Mouse (Mus musculus) stomach, adult 2 months (tissue): ENCODE data around the gene Ppp1r9a. TPM values are rescaled to one million over a fixed set of nuclear protein-coding genes. Genes with fewer than 3 reads are reported as not detected.

Experiments
- polyA plus RNA-seq: library from polyadenylated mRNA; depleted of rRNA; stranded (reverse); fragments of >200 nt; gene quantifications from 2 replicates; pipeline ENCODE4 v1.2.3, GENCODE M21; 2012; rRNA removed

The Ppp1r9a gene
- polyA plus RNA-seq, result 0.39 and 0.81 TPM in 2 replicates

GRCm38 (mm10) chr6:4902674-4903324, at the start of gene Ppp1r9a:
Gene Ppp1r9a, plus strand, starts transcription at chr6:4902917.

DNA sequence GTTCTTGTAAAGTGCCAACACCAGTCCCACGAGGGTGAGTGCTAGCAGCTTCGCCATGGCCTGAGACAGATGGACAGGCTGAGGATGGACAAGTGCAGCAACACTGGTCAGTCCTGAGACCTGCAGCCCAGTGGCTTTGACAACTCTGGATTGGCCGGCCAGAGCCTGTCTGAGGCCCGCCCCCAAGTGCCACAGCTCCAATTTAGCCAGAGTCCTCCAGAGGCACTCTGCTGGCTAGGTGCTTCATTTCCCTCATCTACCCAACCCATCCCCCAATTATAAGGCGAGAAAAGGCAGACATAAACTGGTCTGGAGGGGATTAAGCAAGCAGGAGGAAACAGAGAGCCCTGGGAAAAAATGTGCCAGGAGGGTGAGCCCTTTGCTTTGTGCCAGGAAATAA, 291.0 kb downstream of the Ppp1r9a start, which contains the start of gene Pon1:
TSS of gene Pon1 (minus strand) at position 254 of the 400 bp plus-strand sequence.

Other genes with a start within 250 kb of the Ppp1r9a start
- 3.0 and 4.4 TPM in 2 replicates for gene Sgce, start 155.7 kb upstream of the Ppp1r9a start, polyA plus RNA-seq
- gene Peg10, start 155.6 kb upstream of the Ppp1r9a start, polyA plus RNA-seq, result 0.40 and 0.49 TPM in 2 replicates